Mouse (Mus musculus) midbrain, embryonic 13.5 days (tissue): Measurements from ENCODE around the gene Dus2. TPM values are rescaled to one million over a fixed set of nuclear protein-coding genes. Genes with fewer than 3 reads are reported as not detected.
A peak's percentile ranks its signal among the peaks of the same experiment; 100 is the strongest.

Source experiments
- ATAC-seq: fragments of 200-750 bp; cut with Nextera tagmentation; 2 replicates; pipeline ENCODE4 v1.8.0; 2017; ENCODE audit warnings: mild to moderate bottlenecking, moderate TSS enrichment, moderate library complexity
- H3K27ac ChIP-seq: fragments of 300-500 bp; sonication (generic); 2 replicates; pipeline ENCODE4 v1.5.1; 2015; ENCODE audit warnings: inconsistent platforms, mild to moderate bottlenecking, moderate library complexity
- H3K27me3 ChIP-seq: fragments of 300-500 bp; sonication (generic); 2 replicates; pipeline ENCODE4 v1.6.1; 2015; ENCODE audit warnings: mild to moderate bottlenecking, inconsistent platforms
- H3K36me3 ChIP-seq: fragments of 300-500 bp; sonication (generic); 2 replicates; pipeline ENCODE4 v1.6.1; 2015; ENCODE audit warnings: mild to moderate bottlenecking, inconsistent platforms
- H3K4me1 ChIP-seq: fragments of 300-500 bp; sonication (generic); replicated peaks from 2 replicates; pipeline ENCODE4 v1.6.1; 2015; ENCODE audit warnings: inconsistent platforms
- H3K4me2 ChIP-seq: fragments of 300-500 bp; sonication (generic); replicated peaks from 2 replicates; pipeline ENCODE4 v1.6.1; 2015; ENCODE audit warnings: moderate library complexity, mild to moderate bottlenecking, inconsistent platforms
- H3K4me3 ChIP-seq: fragments of 300-500 bp; sonication (generic); replicated peaks from 2 replicates; pipeline ENCODE4 v1.5.1; 2015; ENCODE audit warnings: mild to moderate bottlenecking, inconsistent platforms
- H3K9ac ChIP-seq: fragments of 300-500 bp; sonication (generic); replicated peaks from 2 replicates; pipeline ENCODE4 v1.6.1; 2015; ENCODE audit warnings: mild to moderate bottlenecking, inconsistent platforms
- H3K9me3 ChIP-seq: fragments of 300-500 bp; sonication (generic); 2 replicates; pipeline ENCODE4 v1.6.1; 2016; ENCODE audit warnings: mild to moderate bottlenecking, inconsistent platforms
- WGBS: fragments of 180-500 bp; shearing (Covaris S2); methylation state at CpG from one replicate; pipeline ENCODE4 v1.1.7; 2015; 5-methylcytosine and 5-hydroxymethylcytosine counted together
- polyA plus RNA-seq: library from polyadenylated mRNA; unstranded; fragments of >200 nt; fragmentation: Nextera tagmentation; extraction: Ambion mirVana; gene quantifications from 2 replicates; pipeline ENCODE4 v1.2.1, GENCODE M21; 2015

Gene Dus2
- polyA plus RNA-seq, 1 experiment from 2014 or later: 23.0 TPM

- WGBS: 93% methylated on average over 6 of the region's 6 CpGs
- Histone ChIP-seq H3K9ac (no peak overlapping the region), H3K4me2 (no peak overlapping the region), H3K27me3 (no peaks in the 10 kb centered on the region), H3K4me1 (peaks cover 5% of the 10 kb centered on the region), H3K36me3 (peaks cover 36% of the 10 kb centered on the region), H3K27ac (no peak overlapping the region), H3K9me3 (no peaks in the 10 kb centered on the region), H3K4me3 (no peak overlapping the region)
- no peak for ATAC-seq
These were observed 25.1 kb downstream of the Dus2 start for GRCm38 (mm10) chr8:106016284-106016683.

- Histone ChIP-seq H3K27me3 (no peaks in the 10 kb centered on the region), H3K4me2 (no peak overlapping the region), H3K36me3 (peaks cover 37% of the 10 kb centered on the region), H3K27ac (no peak overlapping the region), H3K4me1 (peaks cover under 1% of the 10 kb centered on the region), H3K9me3 (no peaks in the 10 kb centered on the region), H3K4me3 (no peak overlapping the region), H3K9ac (no peak overlapping the region)
- no peak for ATAC-seq
- 93% methylated on average over 7 of the region's 7 CpGs for WGBS
These were observed 26.0 kb downstream of the Dus2 start for GRCm38 (mm10) chr8:106017130-106017529.

- Histone ChIP-seq H3K27ac (no peak overlapping the region), H3K4me3 (no peak overlapping the region), H3K4me1 (no peaks in the 10 kb centered on the region), H3K27me3 (no peaks in the 10 kb centered on the region), H3K4me2 (no peak overlapping the region), H3K9ac (no peak overlapping the region), H3K9me3 (no peaks in the 10 kb centered on the region), H3K36me3 (peaks cover 37% of the 10 kb centered on the region)
- WGBS: 93% methylated on average over 3 of the region's 3 CpGs
- no peak for ATAC-seq
These were observed 26.9 kb downstream of the Dus2 start for GRCm38 (mm10) chr8:106018039-106018438.

GRCm38 (mm10) chr8:106022483-106022882 is 31.3 kb downstream of the Dus2 start:
- H3K27ac ChIP-seq: no peak overlapping the region
- H3K4me1 ChIP-seq: no peaks in the 10 kb centered on the region
- H3K4me2 ChIP-seq: no peak overlapping the region
- H3K4me3 ChIP-seq: no peak overlapping the region
- H3K36me3 ChIP-seq: peaks cover 34% of the 10 kb centered on the region
- H3K9ac ChIP-seq: no peak overlapping the region
- H3K9me3 ChIP-seq: no peaks in the 10 kb centered on the region
- 0 out of 2 replicates have a peak, but pooled peaks have one; percentile 60 for ATAC-seq
- H3K27me3 ChIP-seq: no peaks in the 10 kb centered on the region

GRCm38 (mm10) chr8:106038721-106039120 is 47.6 kb downstream of the Dus2 start:
- WGBS: 89% methylated on average over 10 of the region's 10 CpGs
- Histone ChIP-seq H3K4me2 (no peak overlapping the region), H3K4me1 (no peaks in the 10 kb centered on the region), H3K36me3 (peaks cover 20% of the 10 kb centered on the region), H3K27me3 (no peaks in the 10 kb centered on the region), H3K9me3 (no peaks in the 10 kb centered on the region), H3K27ac (no peak overlapping the region), H3K4me3 (no peak overlapping the region), H3K9ac (no peak overlapping the region)
- no peak for ATAC-seq

- Histone ChIP-seq H3K27me3 (no peaks in the 10 kb centered on the region), H3K27ac (no peak overlapping the region), H3K9ac (no peak overlapping the region), H3K9me3 (no peaks in the 10 kb centered on the region), H3K36me3 (peaks cover 19% of the 10 kb centered on the region), H3K4me1 (no peaks in the 10 kb centered on the region), H3K4me2 (no peak overlapping the region), H3K4me3 (no peak overlapping the region)
- 84% methylated on average over 4 of the region's 4 CpGs for WGBS
- no peak for ATAC-seq
These were observed 48.5 kb downstream of the Dus2 start for GRCm38 (mm10) chr8:106039605-106040004.

GRCm38 (mm10) chr8:106040218-106040617 is 49.1 kb downstream of the Dus2 start:
- no peak overlapping the region for H3K27ac ChIP-seq
- no peak overlapping the region for H3K4me3 ChIP-seq
- H3K9me3 ChIP-seq: no peaks in the 10 kb centered on the region
- no peak overlapping the region for H3K4me2 ChIP-seq
- no peak for ATAC-seq
- no peak overlapping the region for H3K9ac ChIP-seq
- peaks cover 25% of the 10 kb centered on the region for H3K36me3 ChIP-seq
- H3K27me3 ChIP-seq: no peaks in the 10 kb centered on the region
- H3K4me1 ChIP-seq: no peaks in the 10 kb centered on the region
- WGBS: 85% methylated on average over 4 of the region's 4 CpGs

GRCm38 (mm10) chr8:106043055-106043454 is 51.9 kb downstream of the Dus2 start:
- no peak overlapping the region for H3K27ac ChIP-seq
- H3K36me3 ChIP-seq: peaks cover 20% of the 10 kb centered on the region
- H3K9ac ChIP-seq: no peak overlapping the region
- no peaks in the 10 kb centered on the region for H3K4me1 ChIP-seq
- no peak overlapping the region for H3K4me3 ChIP-seq
- H3K27me3 ChIP-seq: no peaks in the 10 kb centered on the region
- ATAC-seq: no peak
- no peaks in the 10 kb centered on the region for H3K9me3 ChIP-seq
- WGBS: 78% methylated on average over 2 of the region's 2 CpGs
- no peak overlapping the region for H3K4me2 ChIP-seq

- H3K27me3 ChIP-seq: no peaks in the 10 kb centered on the region
These were observed 53.0 kb downstream of the Dus2 start for GRCm38 (mm10) chr8:106044151-106044550.

GRCm38 (mm10) chr8:106046872-106047559 is 55.9 kb downstream of the Dus2 start:
- Histone ChIP-seq H3K9ac (no peak overlapping the region), H3K4me1 (no peaks in the 10 kb centered on the region), H3K4me2 (no peak overlapping the region), H3K9me3 (no peaks in the 10 kb centered on the region), H3K27me3 (no peaks in the 10 kb centered on the region), H3K36me3 (peaks cover 46% of the 10 kb centered on the region), H3K27ac (no peak overlapping the region), H3K4me3 (no peak overlapping the region)
- 90% methylated on average over 11 of the region's 11 CpGs for WGBS
- no peak for ATAC-seq

More at GRCm38 (mm10) chr8:106044151-106044550, 53.0 kb downstream of the Dus2 start:
- Histone ChIP-seq H3K9me3 (no peaks in the 10 kb centered on the region), H3K4me3 (no peak overlapping the region), H3K4me1 (no peaks in the 10 kb centered on the region), H3K36me3 (peaks cover 27% of the 10 kb centered on the region), H3K27ac (no peak overlapping the region), H3K9ac (0 out of 2 replicates have a peak overlapping the region, but pooled peaks have one; percentile 16), H3K4me2 (no peak overlapping the region)
- 82% methylated on average over 3 of the region's 3 CpGs for WGBS
- ATAC-seq: no peak

GRCm38 (mm10) chr8:106047854-106048630 is 56.9 kb downstream of the Dus2 start:
- no peak for ATAC-seq
- H3K27me3 ChIP-seq: no peaks in the 10 kb centered on the region
- no peaks in the 10 kb centered on the region for H3K9me3 ChIP-seq
- no peak overlapping the region for H3K4me3 ChIP-seq
- 85% methylated on average over 5 of the region's 5 CpGs for WGBS
- H3K36me3 ChIP-seq: peaks cover 55% of the 10 kb centered on the region
- H3K4me1 ChIP-seq: no peaks in the 10 kb centered on the region
- no peak overlapping the region for H3K27ac ChIP-seq
- H3K9ac ChIP-seq: no peak overlapping the region
- no peak overlapping the region for H3K4me2 ChIP-seq

GRCm38 (mm10) chr8:106049840-106050239 is 58.7 kb downstream of the Dus2 start:
- Histone ChIP-seq H3K4me2 (no peak overlapping the region), H3K4me3 (no peak overlapping the region), H3K27ac (no peak overlapping the region), H3K27me3 (no peaks in the 10 kb centered on the region), H3K9me3 (no peaks in the 10 kb centered on the region), H3K36me3 (peaks cover 63% of the 10 kb centered on the region), H3K4me1 (no peaks in the 10 kb centered on the region), H3K9ac (no peak overlapping the region)
- no peak for ATAC-seq
- 85% methylated on average over 6 of the region's 6 CpGs for WGBS
